Mouse (Mus musculus) neural tube, embryonic 14.5 days (tissue): ENCODE results near the gene Nkrf. TPM values are rescaled to one million over a fixed set of nuclear protein-coding genes. Genes with fewer than 3 reads are reported as not detected.

Experiments used
- ATAC-seq: fragments of 200-750 bp; cut with Nextera tagmentation; 2 replicates; pipeline ENCODE4 v1.8.0; 2017; ENCODE audit warnings: low read depth, mild to moderate bottlenecking, moderate TSS enrichment, moderate library complexity
- H3K27ac ChIP-seq: fragments of 300-500 bp; sonication (generic); 2 replicates; pipeline ENCODE4 v1.5.1; 2014; ENCODE audit warnings: low read depth, mild to moderate bottlenecking, control low read depth, low read length, moderate library complexity, mixed read lengths
- H3K27me3 ChIP-seq: fragments of 300-500 bp; sonication (generic); 2 replicates; pipeline ENCODE4 v1.6.1; 2014; ENCODE audit warnings: low read length; ENCODE audit not compliant: control insufficient read depth, insufficient read depth
- H3K36me3 ChIP-seq: fragments of 300-500 bp; sonication (generic); 2 replicates; pipeline ENCODE4 v1.6.1; 2014; ENCODE audit warnings: low read length, mixed read lengths; ENCODE audit not compliant: control insufficient read depth, insufficient read depth
- H3K4me1 ChIP-seq: fragments of 300-500 bp; sonication (generic); 2 replicates; pipeline ENCODE4 v1.6.1; 2014; ENCODE audit warnings: low read length; ENCODE audit not compliant: control insufficient read depth, insufficient read depth
- H3K4me2 ChIP-seq: fragments of 300-500 bp; sonication (generic); 2 replicates; pipeline ENCODE4 v1.6.1; 2014; ENCODE audit warnings: mild to moderate bottlenecking, low read depth, low read length, control low read depth
- H3K4me3 ChIP-seq: fragments of 300-500 bp; sonication (generic); 2 replicates; pipeline ENCODE4 v1.5.1; 2014; ENCODE audit warnings: low read depth, low read length, control low read depth, mixed read lengths
- H3K9ac ChIP-seq: fragments of 300-500 bp; sonication (generic); replicated peaks from 2 replicates; pipeline ENCODE4 v1.6.1; 2014; ENCODE audit warnings: low read depth, mild to moderate bottlenecking, control low read depth, low read length, mixed read lengths
- H3K9me3 ChIP-seq: fragments of 300-500 bp; sonication (generic); 2 replicates; pipeline ENCODE4 v1.6.1; 2016; ENCODE audit warnings: low read length; ENCODE audit not compliant: control insufficient read depth
- WGBS: fragments of 180-500 bp; shearing (Covaris S2); extraction: QIAGEN DNeasy Blood & Tissue Kit; methylation state at CpG from one replicate; pipeline ENCODE4 v1.1.7; 2014; 5-methylcytosine and 5-hydroxymethylcytosine counted together
- polyA plus RNA-seq: library from polyadenylated mRNA; unstranded; fragments of >200 nt; fragmentation: Nextera tagmentation; extraction: Ambion mirVana; gene quantifications from 2 replicates; pipeline ENCODE4 v1.2.1, GENCODE M21; 2014

Gene Nkrf
- polyA plus RNA-seq, 1 experiment from 2014 or later: 25.6 TPM

DNA sequence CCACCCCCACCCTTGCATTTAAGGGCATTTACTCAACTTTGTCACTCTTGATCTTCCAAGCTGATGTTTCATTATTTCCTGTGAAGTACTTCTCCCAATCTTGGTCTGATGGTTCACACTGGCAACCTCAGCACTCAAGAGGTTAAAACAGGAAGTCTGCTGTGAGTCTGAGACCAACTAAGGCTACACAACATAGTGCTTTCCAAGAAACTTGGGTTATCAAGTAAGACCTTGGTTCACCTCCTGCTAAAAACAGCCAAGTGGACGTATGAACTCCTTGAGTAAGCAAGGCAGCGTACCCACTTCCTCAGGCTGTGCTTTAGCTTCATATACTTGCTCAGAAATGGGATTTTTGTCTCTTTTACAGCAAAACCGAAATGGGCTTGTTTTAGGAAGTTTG is 32.3 kb downstream of the Nkrf start:
- Histone ChIP-seq H3K9me3 (no peaks in the 10 kb centered on the region), H3K4me1 (0 out of 2 replicates have a peak, but pooled peaks cover under 1% of the 10 kb centered on the region), H3K36me3 (no peaks in the 10 kb centered on the region), H3K4me2 (no peak overlapping the region), H3K4me3 (no peak overlapping the region), H3K27me3 (no peaks in the 10 kb centered on the region), H3K27ac (no peak overlapping the region), H3K9ac (no peak overlapping the region)
- ATAC-seq: no peak
- 79% methylated on average over 3 of the region's 3 CpGs for WGBS

DNA sequence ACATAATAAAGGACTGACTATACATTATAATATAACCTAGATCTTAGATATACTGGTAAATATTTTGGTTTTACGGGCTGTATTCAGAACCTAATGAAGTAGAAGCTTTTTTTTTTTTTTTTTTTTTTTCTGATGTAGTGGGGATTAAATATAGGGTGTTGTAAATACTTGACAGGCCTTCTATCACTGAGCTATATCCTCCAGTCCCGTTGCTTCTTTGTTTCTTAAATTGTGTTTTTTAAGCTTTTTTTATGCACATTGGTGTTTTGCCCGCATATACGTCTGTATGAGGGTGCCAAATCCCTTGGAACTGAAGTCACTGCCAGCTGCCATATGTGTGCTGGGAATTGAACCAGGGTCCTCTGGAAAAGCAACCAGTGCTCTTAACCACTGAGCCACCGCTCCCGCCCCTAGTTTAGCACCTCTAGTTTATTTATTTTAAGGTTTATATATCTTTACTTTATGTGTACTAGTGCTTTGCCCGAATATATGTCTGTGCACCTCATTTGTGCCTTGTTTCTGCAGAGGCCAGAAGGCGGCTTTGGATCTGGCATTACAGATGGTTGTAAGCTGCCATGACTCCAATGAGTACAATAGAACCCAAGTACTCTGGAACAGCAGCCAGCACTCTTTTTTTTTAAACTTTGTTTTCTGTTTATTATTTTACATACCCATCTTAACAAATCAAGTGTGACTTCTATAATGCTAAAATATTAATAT is 37.9 kb downstream of the Nkrf start:
- H3K27ac ChIP-seq: no peak overlapping the region
- peak overlapping the region; percentile 18; the same call in 1 of the 2 replicates for H3K4me2 ChIP-seq
- H3K4me1 ChIP-seq: 0 out of 2 replicates have a peak, but pooled peaks cover 3% of the 10 kb centered on the region
- WGBS: 57% methylated on average over 8 of the region's 8 CpGs
- ATAC-seq: no peak
- peak overlapping the region; percentile 34 for H3K4me3 ChIP-seq
- no peak overlapping the region for H3K9ac ChIP-seq
- H3K36me3 ChIP-seq: no peaks in the 10 kb centered on the region
- H3K27me3 ChIP-seq: no peaks in the 10 kb centered on the region
- H3K9me3 ChIP-seq: no peaks in the 10 kb centered on the region

GRCm38 (mm10) chrX:36863766-36864608 is 38.7 kb downstream of the Nkrf start:
- Histone ChIP-seq H3K4me2 (peak overlapping the region; percentile 48), H3K4me3 (peak overlapping the region; percentile 34), H3K27ac (no peak overlapping the region), H3K9ac (0 out of 2 replicates have a peak overlapping the region, but pooled peaks have one; percentile 21), H3K4me1 (0 out of 2 replicates have a peak, but pooled peaks cover 3% of the 10 kb centered on the region), H3K27me3 (no peaks in the 10 kb centered on the region), H3K9me3 (no peaks in the 10 kb centered on the region), H3K36me3 (no peaks in the 10 kb centered on the region)
- ATAC-seq: peak; percentile 90
- WGBS: 13% methylated on average over 38 of the region's 44 CpGs

GRCm38 (mm10) chrX:36852631-36853030 is 50.1 kb downstream of the Nkrf start:
- ATAC-seq: no peak
- no peaks in the 10 kb centered on the region for H3K9me3 ChIP-seq
- H3K27ac ChIP-seq: no peak overlapping the region
- no peak overlapping the region for H3K9ac ChIP-seq
- 86% methylated on average over 8 of the region's 8 CpGs for WGBS
- H3K36me3 ChIP-seq: no peaks in the 10 kb centered on the region
- no peak overlapping the region for H3K4me3 ChIP-seq
- H3K4me1 ChIP-seq: no peaks in the 10 kb centered on the region
- no peaks in the 10 kb centered on the region for H3K27me3 ChIP-seq
- no peak overlapping the region for H3K4me2 ChIP-seq

DNA sequence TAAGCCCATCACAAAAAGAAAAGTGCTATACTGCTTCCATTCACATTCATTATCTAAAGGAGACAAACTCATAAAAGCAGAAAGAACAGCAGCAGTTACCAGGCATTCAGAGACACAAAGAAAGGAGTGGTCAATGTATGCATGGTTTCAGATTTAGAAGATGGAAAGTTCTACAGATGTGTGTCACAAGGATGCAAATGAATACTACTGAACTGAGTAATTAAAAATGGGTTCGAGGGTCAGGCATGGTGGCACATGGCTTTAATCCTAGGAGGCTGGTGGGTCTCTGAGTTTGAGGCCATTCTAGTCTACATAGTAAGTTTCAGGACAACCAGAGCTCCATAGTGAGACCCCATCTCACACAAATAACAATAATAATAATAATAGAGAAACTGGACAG is 55.5 kb downstream of the Nkrf start:
- H3K27ac ChIP-seq: no peak overlapping the region
- no peak overlapping the region for H3K9ac ChIP-seq
- no peaks in the 10 kb centered on the region for H3K27me3 ChIP-seq
- ATAC-seq: no peak
- WGBS: 87% methylated on average over 1 of the region's 1 CpGs
- no peak overlapping the region for H3K4me2 ChIP-seq
- H3K4me1 ChIP-seq: no peaks in the 10 kb centered on the region
- H3K4me3 ChIP-seq: no peak overlapping the region
- H3K9me3 ChIP-seq: no peaks in the 10 kb centered on the region
- H3K36me3 ChIP-seq: no peaks in the 10 kb centered on the region

DNA sequence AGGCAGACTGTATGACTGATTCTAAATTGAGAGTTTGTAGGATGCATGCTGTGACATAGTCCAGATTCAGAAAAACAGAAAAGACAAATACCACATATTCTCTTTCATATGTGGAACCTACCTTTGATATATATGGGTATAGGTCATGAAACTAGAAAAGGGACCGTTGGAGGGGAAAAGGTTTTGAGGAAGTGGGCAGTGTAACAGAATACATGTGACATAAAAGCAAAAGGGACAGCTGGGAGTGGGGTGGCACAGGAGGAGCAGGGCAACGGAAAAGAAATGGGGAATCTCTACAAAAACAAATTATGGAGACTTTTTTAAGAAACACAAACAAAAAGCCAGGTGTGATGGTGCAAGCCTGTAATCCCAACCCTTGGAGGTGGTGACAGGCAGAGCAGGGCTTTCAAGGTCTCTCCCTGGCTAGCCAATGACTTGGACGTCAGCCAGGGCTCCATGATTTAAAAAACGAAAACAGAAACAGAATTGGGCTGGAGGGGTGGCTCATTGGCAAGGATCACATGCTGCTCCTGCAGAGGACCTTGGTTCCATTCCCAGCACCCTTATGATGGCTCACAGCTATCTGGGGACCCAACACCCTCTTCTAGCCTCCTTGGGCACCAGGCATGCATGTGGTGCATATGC is 59.2 kb downstream of the Nkrf start:
- no peaks in the 10 kb centered on the region for H3K4me1 ChIP-seq
- H3K27ac ChIP-seq: no peak overlapping the region
- WGBS: 79% methylated on average over 4 of the region's 4 CpGs
- H3K27me3 ChIP-seq: no peaks in the 10 kb centered on the region
- H3K9me3 ChIP-seq: no peaks in the 10 kb centered on the region
- no peak overlapping the region for H3K4me3 ChIP-seq
- no peak overlapping the region for H3K4me2 ChIP-seq
- no peak for ATAC-seq
- no peak overlapping the region for H3K9ac ChIP-seq
- no peaks in the 10 kb centered on the region for H3K36me3 ChIP-seq

GRCm38 (mm10) chrX:36841698-36842097 is 61.0 kb downstream of the Nkrf start:
- H3K27ac ChIP-seq: no peak overlapping the region
- H3K9me3 ChIP-seq: no peaks in the 10 kb centered on the region
- no peaks in the 10 kb centered on the region for H3K4me1 ChIP-seq
- WGBS: 91% methylated on average over 6 of the region's 6 CpGs
- H3K36me3 ChIP-seq: no peaks in the 10 kb centered on the region
- H3K4me2 ChIP-seq: no peak overlapping the region
- H3K4me3 ChIP-seq: no peak overlapping the region
- H3K9ac ChIP-seq: no peak overlapping the region
- H3K27me3 ChIP-seq: no peaks in the 10 kb centered on the region
- no peak for ATAC-seq

GRCm38 (mm10) chrX:36839391-36839790 is 63.3 kb downstream of the Nkrf start:
- Histone ChIP-seq H3K27me3 (no peaks in the 10 kb centered on the region), H3K27ac (no peak overlapping the region), H3K4me3 (no peak overlapping the region), H3K4me1 (no peaks in the 10 kb centered on the region), H3K36me3 (no peaks in the 10 kb centered on the region), H3K9me3 (no peaks in the 10 kb centered on the region), H3K9ac (no peak overlapping the region), H3K4me2 (no peak overlapping the region)
- ATAC-seq: no peak
- 63% methylated on average over 7 of the region's 7 CpGs for WGBS
